Mouse (Mus musculus) telencephalon, adult 2 months (tissue): ENCODE data around the gene Aldh1l2.

Source experiments
- DNase-seq: peaks from one replicate; pipeline ENCODE4 v3.0.0-alpha.2; 2011; ENCODE audit warnings: low read depth, low spot score

Aldh1l2 gene

GRCm38 (mm10) chr10:83457531-83457930 is 76.4 kb downstream of the Aldh1l2 start:
- no peak for DNase-seq

- DNase-seq: no peak
Observed at GRCm38 (mm10) chr10:83448582-83448981, 85.4 kb downstream of the Aldh1l2 start.
